Mouse (Mus musculus) testis, adult 2 months (tissue): ENCODE measurements at regions not wholly inside any gene's neighbourhood (a gene's known extent, or its start where the extent isn't known, plus 50 kb on each side); places are given as distances from the start of the nearest gene placed in this dataset.
"Not testable (repeated sequence)": the region's sequence is repeated elsewhere in the genome, so short reads cannot be mapped to it uniquely, and the experiment has no call there.

Source experiments
- CTCF ChIP-seq: fragments of 200-500 bp; IDR thresholded peaks from 2 replicates; pipeline ENCODE4 v1.5.1; 2012; ENCODE audit warnings: low read depth, mild to moderate bottlenecking, inconsistent platforms, low read length, moderate library complexity; ENCODE audit not compliant: control insufficient read depth, insufficient read depth, insufficient replicate concordance
- POLR2A ChIP-seq: fragments of 200-500 bp; IDR thresholded peaks from 2 replicates; pipeline ENCODE4 v1.6.1; 2012; ENCODE audit warnings: low read depth, mild to moderate bottlenecking, inconsistent platforms, low read length, moderate library complexity; ENCODE audit not compliant: control insufficient read depth

DNA sequence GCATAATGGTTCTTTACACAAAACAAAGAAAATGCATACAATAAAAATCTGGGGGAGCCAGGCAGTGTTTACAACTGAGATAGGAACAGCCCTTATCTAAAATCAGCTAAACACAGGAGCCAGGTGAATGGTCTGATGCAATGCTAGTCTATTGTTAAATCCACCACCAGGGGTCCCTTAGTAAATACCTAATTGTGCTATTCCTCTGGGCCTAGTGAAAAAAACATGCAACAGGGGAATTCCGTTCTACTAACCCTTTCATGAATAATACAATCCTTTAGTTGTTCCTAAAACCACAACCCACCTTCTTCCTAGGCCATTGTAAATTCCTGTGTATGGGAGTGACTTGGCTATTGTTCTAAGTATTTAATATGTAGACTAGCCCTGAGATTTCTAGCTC, 1486.2 kb downstream of the Zfp704 start:
- TF ChIP-seq POLR2A, CTCF: not testable (repeated sequence)
